Comparison of ENCODE assay signal across 30 mouse cellular contexts in the genomic region with DNA sequence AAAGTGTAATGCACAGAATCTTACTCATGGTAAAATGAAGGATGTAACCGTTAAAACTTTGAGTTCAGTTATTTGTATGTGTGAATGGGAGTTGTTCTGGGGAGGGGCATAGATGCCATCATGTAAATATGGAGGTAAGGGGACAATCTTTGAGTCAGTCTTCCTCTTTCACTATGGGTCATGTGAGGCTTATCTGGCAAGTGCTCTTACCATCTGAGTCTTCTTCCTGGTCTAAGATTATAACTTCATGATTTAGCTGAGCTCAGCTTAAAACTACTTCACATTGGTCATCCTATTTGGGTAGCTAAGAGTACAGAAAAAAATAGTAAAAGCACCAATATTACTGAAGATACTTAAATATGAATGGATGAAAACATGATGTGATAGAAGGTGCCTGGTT.
"Had no signal": no experiment of that assay in that cellular context is flagged by ENCODE, and none has a peak within 500 bp of the region (broad histone marks: within the 10 kb centered on the region; RNA-seq: fewer than 3 reads in every experiment).

No protein-coding gene starts in this region.

- H3K4me1 ChIP-seq: heart, embryonic 12.5 days; heart, embryonic 13.5 days; heart, embryonic 15.5 days; hindbrain, embryonic 10.5 days; hindbrain, embryonic 12.5 days; hindbrain, embryonic 13.5 days; hindbrain, embryonic 15.5 days; intestine, embryonic 15.5 days; kidney, embryonic 15.5 days had no signal

- DNase-seq: heart, postnatal 10 days; heart, postnatal 14 days; heart, postnatal 36 days; heart, postnatal 4 days; kidney, adult 11 months; kidney, adult 18-20 months; kidney, adult 2 months; kidney, adult 8-10 months; kidney, adult 9 months; kidney, postnatal 10 days; kidney, postnatal 14 days; kidney, postnatal 25 days; kidney, postnatal 36 days; kidney, postnatal 4 days; layer of hippocampus, adult 9-11 months; layer of hippocampus, postnatal 36 days had no signal

- H3K27me3 ChIP-seq: heart, embryonic 12.5 days; heart, embryonic 13.5 days; heart, embryonic 15.5 days; hindbrain, embryonic 12.5 days; hindbrain, embryonic 13.5 days; hindbrain, embryonic 15.5 days; intestine, embryonic 15.5 days; kidney, embryonic 15.5 days had no signal

- H3K4me3 ChIP-seq: heart, embryonic 12.5 days; heart, embryonic 13.5 days; heart, embryonic 15.5 days; hindbrain, embryonic 10.5 days; hindbrain, embryonic 12.5 days; hindbrain, embryonic 13.5 days; hindbrain, embryonic 15.5 days; intestine, embryonic 15.5 days; kidney, embryonic 15.5 days; layer of hippocampus, adult 2 months; left cerebral cortex, adult 2 months had no signal

- H3K36me3 ChIP-seq: heart, embryonic 12.5 days; heart, embryonic 13.5 days; heart, embryonic 15.5 days; hindbrain, embryonic 10.5 days; hindbrain, embryonic 12.5 days; hindbrain, embryonic 13.5 days; hindbrain, embryonic 15.5 days; intestine, embryonic 15.5 days; kidney, embryonic 15.5 days had no signal

- H3K9me3 ChIP-seq: heart, embryonic 12.5 days; heart, embryonic 13.5 days; heart, embryonic 15.5 days; hindbrain, embryonic 10.5 days; hindbrain, embryonic 12.5 days; hindbrain, embryonic 13.5 days; hindbrain, embryonic 15.5 days; intestine, embryonic 15.5 days; kidney, embryonic 15.5 days had no signal

- H3K9ac ChIP-seq: heart, embryonic 12.5 days; heart, embryonic 13.5 days; heart, embryonic 15.5 days; hindbrain, embryonic 12.5 days; hindbrain, embryonic 13.5 days; hindbrain, embryonic 14.5 days; hindbrain, embryonic 15.5 days; intestine, embryonic 15.5 days; kidney, embryonic 15.5 days had no signal

- H3K27ac ChIP-seq: heart, embryonic 13.5 days; heart, embryonic 15.5 days; hindbrain, embryonic 10.5 days; hindbrain, embryonic 12.5 days; hindbrain, embryonic 13.5 days; hindbrain, embryonic 14.5 days; hindbrain, embryonic 15.5 days; hindbrain, postnatal 0 days; intestine, embryonic 15.5 days; kidney, embryonic 15.5 days; kidney, postnatal 0 days; layer of hippocampus, adult 2 months; left cerebral cortex, adult 2 months had no signal
